Mouse (Mus musculus): ENCODE measurements around the gene Tmed1.
"Not testable (repeated sequence)": the region's sequence is repeated elsewhere in the genome, so short reads cannot be mapped to it uniquely, and the experiment has no call there.

Gene Tmed1

GRCm38 (mm10) chr9:21509772-21510688 lies at the start of gene Tmed1:
Gene Tmed1 (minus strand): TSS chr9:21510252.
- in situ Hi-C loops (cut with MboI; ENCODE audit: low sequenced_read_pairs) = no loop called here

GRCm38 (mm10) chr9:21559151-21559550 lies 49.1 kb upstream of the Tmed1 start:
- in situ Hi-C loops (cut with MboI; ENCODE audit: low sequenced_read_pairs) = no loop called here

GRCm38 (mm10) chr9:21558366-21558765 lies 48.3 kb upstream of the Tmed1 start:
- in situ Hi-C loops (cut with MboI; ENCODE audit: low sequenced_read_pairs) = no loop called here

- in situ Hi-C loops (cut with MboI; ENCODE audit: low sequenced_read_pairs) = no loop called here
Measured at GRCm38 (mm10) chr9:21557556-21557955, 47.5 kb upstream of the Tmed1 start.

GRCm38 (mm10) chr9:21556996-21557395 lies 46.9 kb upstream of the Tmed1 start:
- in situ Hi-C loops (cut with MboI; ENCODE audit: low sequenced_read_pairs) = no loop called here

GRCm38 (mm10) chr9:21555198-21555742 lies 45.2 kb upstream of the Tmed1 start:
- in situ Hi-C loops (cut with MboI; ENCODE audit: low sequenced_read_pairs) = no loop called here

- in situ Hi-C loops (cut with MboI; ENCODE audit: low sequenced_read_pairs) = no loop called here
Measured at GRCm38 (mm10) chr9:21553607-21554273, 43.7 kb upstream of the Tmed1 start.

GRCm38 (mm10) chr9:21551049-21551448 lies 41.0 kb upstream of the Tmed1 start:
- in situ Hi-C loops (cut with MboI; ENCODE audit: low sequenced_read_pairs) = no loop called here

GRCm38 (mm10) chr9:21547075-21547941 lies 37.3 kb upstream of the Tmed1 start:
- in situ Hi-C loops (cut with MboI; ENCODE audit: low sequenced_read_pairs) = no loop called here

- in situ Hi-C loops (cut with MboI; ENCODE audit: low sequenced_read_pairs) = no loop called here
Measured at GRCm38 (mm10) chr9:21546789-21547074, 36.7 kb upstream of the Tmed1 start, which contains the start of gene Carm1. Gene Carm1 (plus strand): TSS chr9:21546894.

- in situ Hi-C loops (cut with MboI; ENCODE audit: low sequenced_read_pairs) = no loop called here
Measured at GRCm38 (mm10) chr9:21545916-21546788, 36.1 kb upstream of the Tmed1 start.

- in situ Hi-C loops (cut with MboI; ENCODE audit: low sequenced_read_pairs) = no loop called here
Measured at GRCm38 (mm10) chr9:21545351-21545915, 35.4 kb upstream of the Tmed1 start.

- in situ Hi-C loops (cut with MboI; ENCODE audit: low sequenced_read_pairs) = not testable (repeated sequence)
Measured at GRCm38 (mm10) chr9:21542001-21542400, 31.9 kb upstream of the Tmed1 start.

GRCm38 (mm10) chr9:21539981-21540753 lies 30.1 kb upstream of the Tmed1 start:
- in situ Hi-C loops (cut with MboI; ENCODE audit: low sequenced_read_pairs) = no loop called here

GRCm38 (mm10) chr9:21537009-21537408 lies 27.0 kb upstream of the Tmed1 start:
- in situ Hi-C loops (cut with MboI; ENCODE audit: low sequenced_read_pairs) = no loop called here

- in situ Hi-C loops (cut with MboI; ENCODE audit: low sequenced_read_pairs) = no loop called here
Measured at GRCm38 (mm10) chr9:21536501-21536900, 26.4 kb upstream of the Tmed1 start.

GRCm38 (mm10) chr9:21527917-21528324 lies 17.9 kb upstream of the Tmed1 start:
- in situ Hi-C loops (cut with MboI; ENCODE audit: low sequenced_read_pairs) = no loop called here

- in situ Hi-C loops (cut with MboI; ENCODE audit: low sequenced_read_pairs) = no loop called here
Measured at GRCm38 (mm10) chr9:21527100-21527801, 17.2 kb upstream of the Tmed1 start.
